Mouse (Mus musculus) megakaryocyte, embryonic 14.5 days (primary cell): ENCODE measurements around the gene Tsc2.

Experiments
- FLI1 ChIP-seq: IDR thresholded peaks from 2 replicates; pipeline ENCODE4 v1.6.1; 2012; ENCODE audit warnings: low read length, inconsistent platforms, mixed read lengths
- GATA1 ChIP-seq: IDR thresholded peaks from 3 replicates; pipeline ENCODE4 v1.6.1; 2012; ENCODE audit warnings: mixed read lengths, low read length, inconsistent platforms, borderline replicate concordance

- TF ChIP-seq GATA1 (no peak), FLI1 (no peak)
Measured at GRCm38 (mm10) chr17:24572651-24573245, 59.7 kb downstream of the Tsc2 start.
